Mouse (Mus musculus): ENCODE results near the gene Ints4. TPM values are rescaled to one million over a fixed set of nuclear protein-coding genes. Genes with fewer than 3 reads are reported as not detected.

The Ints4 gene
- polyA plus RNA-seq, 1 experiment from 2014 or later: 52.8 TPM

DNA sequence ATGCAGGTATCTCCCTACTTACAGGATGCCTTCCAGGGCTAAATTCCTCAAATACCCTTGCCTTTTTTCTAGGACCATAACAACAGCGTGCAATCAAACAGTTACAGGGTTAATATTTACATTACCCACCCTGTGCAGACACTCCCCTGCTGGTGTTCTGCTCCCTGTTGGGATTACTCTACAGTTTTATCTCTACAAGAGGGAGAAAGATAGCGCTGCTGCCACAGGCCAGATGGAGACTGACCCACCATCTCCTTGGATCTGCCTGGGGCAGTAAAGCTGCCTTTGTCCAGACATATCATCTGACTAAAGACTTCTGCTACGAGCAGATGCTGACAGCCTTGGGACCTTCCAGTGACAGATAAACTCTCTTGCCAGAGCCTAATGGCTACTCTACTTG, 109.7 kb downstream of the Ints4 start:
- no peak overlapping the region for H3K27ac ChIP-seq (ENCODE audit: low read length)
- no peaks in the 10 kb centered on the region for H3K36me3 ChIP-seq (ENCODE audit: control insufficient read depth, insufficient read depth, low read length)
- peaks cover 26% of the 10 kb centered on the region for H3K4me1 ChIP-seq (ENCODE audit: control insufficient read depth, insufficient read depth, low read length)
- no peak for ATAC-seq (ENCODE audit: insufficient read depth, low FRiP score)
- no peaks in the 10 kb centered on the region for H3K27me3 ChIP-seq (ENCODE audit: control insufficient read depth, insufficient read depth, low read length)
- no peak overlapping the region for H3K9ac ChIP-seq (ENCODE audit: low read length)
- no peaks in the 10 kb centered on the region for H3K9me3 ChIP-seq (replicated peaks; ENCODE audit: control insufficient read depth, low read length)
- WGBS: 15% methylated on average over 3 of the region's 3 CpGs
- H3K4me2 ChIP-seq (ENCODE audit: low read depth, low read length): no peak overlapping the region
- H3K4me3 ChIP-seq (replicated peaks; ENCODE audit: low read length): no peak overlapping the region

Other genes starting within 250 kb of the Ints4 start
- gene Usp35, start 148.9 kb upstream of the Ints4 start, polyA plus RNA-seq (2015; fragmentation: Nextera tagmentation; extraction: Ambion mirVana): 0.95 and 1.5 TPM in 2 replicates
- gene Kctd21, start 148.6 kb upstream of the Ints4 start, polyA plus RNA-seq (2015; fragmentation: Nextera tagmentation; extraction: Ambion mirVana): 5.1 and 5.3 TPM in 2 replicates
- 38.5 and 42.5 TPM in 2 replicates for gene Alg8, start 109.3 kb upstream of the Ints4 start, polyA plus RNA-seq (2015; fragmentation: Nextera tagmentation; extraction: Ambion mirVana)
- 292 and 373 TPM in 2 replicates for gene Ndufc2, start 81.0 kb upstream of the Ints4 start, polyA plus RNA-seq (2015; fragmentation: Nextera tagmentation; extraction: Ambion mirVana)
- 1.2 and 4.1 TPM in 2 replicates for gene Thrsp, start 63.2 kb upstream of the Ints4 start, polyA plus RNA-seq (2015; fragmentation: Nextera tagmentation; extraction: Ambion mirVana)
- 25.9 and 37.1 TPM in 2 replicates for gene Kctd14, start 29.6 kb upstream of the Ints4 start, polyA plus RNA-seq (2015; fragmentation: Nextera tagmentation; extraction: Ambion mirVana)
- 54.4 and 63.1 TPM in 2 replicates for gene Aamdc, start 98.5 kb downstream of the Ints4 start, polyA plus RNA-seq (2015; fragmentation: Nextera tagmentation; extraction: Ambion mirVana)
- gene Rsf1, start 98.9 kb downstream of the Ints4 start, polyA plus RNA-seq (2015; fragmentation: Nextera tagmentation; extraction: Ambion mirVana): 16.8 and 17.4 TPM in 2 replicates
- gene Clns1a, start 215.7 kb downstream of the Ints4 start, polyA plus RNA-seq (2015; fragmentation: Nextera tagmentation; extraction: Ambion mirVana): 134 and 143 TPM in 2 replicates

Data from stomach, embryonic 16.5 days (tissue).